Mouse (Mus musculus): ENCODE data around the gene Mpi. TPM values are rescaled to one million over a fixed set of nuclear protein-coding genes. Genes with fewer than 3 reads are reported as not detected.

Mpi gene
- total RNA-seq, 2 experiments from 2014 or later = 69.8 to 87.0 TPM

- DNase-seq = peak; percentile 92
- intact Hi-C loops (cut with DNase I; ENCODE audit: low total_unique reads) = loop anchor here (5.0 kb wide), 1 partner anchor 115 kb away; the partner anchor contains the start of gene Csk
These were observed 15.4 kb downstream of the Mpi start, which contains the start of gene Fam219b for GRCm38 (mm10) chr9:57537044-57537727. Fam219b (plus strand) TSS chr9:57537528.

- intact Hi-C loops (cut with DNase I; ENCODE audit: low total_unique reads) = loop anchor here (5.0 kb wide), 1 partner anchor 116 kb away; the partner anchor contains the start of gene Csk
- DNase-seq = no peak
These were observed 16.2 kb downstream of the Mpi start for GRCm38 (mm10) chr9:57536362-57536761.

GRCm38 (mm10) chr9:57531946-57532345 lies 20.6 kb downstream of the Mpi start:
- intact Hi-C loops (cut with DNase I; ENCODE audit: low total_unique reads) = no loop called here
- DNase-seq = no peak

GRCm38 (mm10) chr9:57526435-57526834 lies 26.1 kb downstream of the Mpi start:
- intact Hi-C loops (cut with DNase I; ENCODE audit: low total_unique reads) = no loop called here
- DNase-seq = no peak

- no peak for DNase-seq
- intact Hi-C loops (cut with DNase I; ENCODE audit: low total_unique reads) = no loop called here
These were observed 27.0 kb downstream of the Mpi start for GRCm38 (mm10) chr9:57525516-57525915.

- no peak for DNase-seq
- intact Hi-C loops (cut with DNase I; ENCODE audit: low total_unique reads) = no loop called here
These were observed 28.1 kb downstream of the Mpi start for GRCm38 (mm10) chr9:57524439-57524838.

- intact Hi-C loops (cut with DNase I; ENCODE audit: low total_unique reads) = no loop called here
- DNase-seq = no peak
These were observed 28.8 kb downstream of the Mpi start for GRCm38 (mm10) chr9:57523754-57524153.

- intact Hi-C loops (cut with DNase I; ENCODE audit: low total_unique reads) = no loop called here
- no peak for DNase-seq
These were observed 29.7 kb downstream of the Mpi start for GRCm38 (mm10) chr9:57522861-57523246.

GRCm38 (mm10) chr9:57522114-57522860 lies 30.3 kb downstream of the Mpi start:
- no peak for DNase-seq
- intact Hi-C loops (cut with DNase I; ENCODE audit: low total_unique reads) = no loop called here

GRCm38 (mm10) chr9:57521056-57521911 lies 31.3 kb downstream of the Mpi start, which contains the start of gene Cox5a:
Cox5a (plus strand) TSS chr9:57521274.
- DNase-seq = peak; percentile 96
- intact Hi-C loops (cut with DNase I; ENCODE audit: low total_unique reads) = no loop called here

- intact Hi-C loops (cut with DNase I; ENCODE audit: low total_unique reads) = no loop called here
- DNase-seq = no peak
These were observed 32.0 kb downstream of the Mpi start for GRCm38 (mm10) chr9:57520375-57521055.

GRCm38 (mm10) chr9:57517113-57517512 lies 35.5 kb downstream of the Mpi start:
- intact Hi-C loops (cut with DNase I; ENCODE audit: low total_unique reads) = no loop called here
- DNase-seq = peak; percentile 33

- DNase-seq = no peak
- intact Hi-C loops (cut with DNase I; ENCODE audit: low total_unique reads) = no loop called here
These were observed 42.0 kb downstream of the Mpi start for GRCm38 (mm10) chr9:57510577-57510976.

GRCm38 (mm10) chr9:57505700-57506099 lies 46.9 kb downstream of the Mpi start:
- DNase-seq = no peak
- intact Hi-C loops (cut with DNase I; ENCODE audit: low total_unique reads) = no loop called here

GRCm38 (mm10) chr9:57504891-57505290 lies 47.7 kb downstream of the Mpi start:
- DNase-seq = no peak
- intact Hi-C loops (cut with DNase I; ENCODE audit: low total_unique reads) = no loop called here

- DNase-seq = peak; percentile 40
- intact Hi-C loops (cut with DNase I; ENCODE audit: low total_unique reads) = no loop called here
These were observed 48.2 kb downstream of the Mpi start for GRCm38 (mm10) chr9:57504381-57504700.

- intact Hi-C loops (cut with DNase I; ENCODE audit: low total_unique reads) = no loop called here
- peak; percentile 36 for DNase-seq
These were observed 48.8 kb downstream of the Mpi start, which contains the start of gene Rpp25 for GRCm38 (mm10) chr9:57503622-57504380. Rpp25 (plus strand) TSS chr9:57504026.

GRCm38 (mm10) chr9:57502911-57503621 lies 49.5 kb downstream of the Mpi start:
- DNase-seq = no peak
- intact Hi-C loops (cut with DNase I; ENCODE audit: low total_unique reads) = no loop called here
